ENCODE assay signal across 8 mouse cellular contexts in genomic region chr9:121997010-121997409, GRCm38 (mm10). TPM values are rescaled to one million over a fixed set of nuclear protein-coding genes. Genes with fewer than 3 reads are reported as not detected.
A peak's percentile ranks its signal among the peaks of the same experiment; 100 is the strongest.
DNase-seq lines count a peak whose midpoint lies in the region; ATAC-seq and TF ChIP-seq lines count a peak whose summit lies in the region.

Gene Pomgnt2 (minus strand): TSS chr9:121997110.

- H3K9me3 ChIP-seq in lung, embryonic 14.5 days (ENCODE audit: low read depth, low read length) = no peaks in the 10 kb centered on the region
- H3K9me3 ChIP-seq in forebrain, embryonic 10.5 days = peaks cover 6% of the 10 kb centered on the region; the same call in 1 of the 2 replicates
- no peaks in the 10 kb centered on the region for H3K9me3 ChIP-seq in hindbrain, postnatal 0 days (ENCODE audit: low read length)
- no peaks in the 10 kb centered on the region for H3K9me3 ChIP-seq in midbrain, embryonic 12.5 days

- no peak for DNase-seq in lung, embryonic 14.5 days
- DNase-seq in lung, postnatal 25 days (ENCODE audit: low spot score) = no peak
- no peak for DNase-seq in forebrain, embryonic 10.5 days (ENCODE audit: extremely low spot score, low spot score)
- DNase-seq in hindbrain, postnatal 0 days (ENCODE audit: low spot score) = no peak
- no peak for DNase-seq in natural killer cell, adult 2 months (ENCODE audit: low spot score in 2 of 2)
- DNase-seq in spleen, adult 18-20 months = no peak

- TF ChIP-seq CTCF in lung, embryonic 14.5 days (IDR thresholded peaks at IDR 0.05; ENCODE audit: low read depth) = no peak
- TF ChIP-seq CTCF in hindbrain, postnatal 0 days (IDR thresholded peaks at IDR 0.05; ENCODE audit: low read depth) = no peak

- no peaks in the 10 kb centered on the region for H3K27me3 ChIP-seq in lung, embryonic 14.5 days (ENCODE audit: insufficient read depth, low read length)
- H3K27me3 ChIP-seq in forebrain, embryonic 10.5 days (ENCODE audit: poor library complexity, severe bottlenecking) = no peaks in the 10 kb centered on the region
- no peaks in the 10 kb centered on the region for H3K27me3 ChIP-seq in hindbrain, postnatal 0 days (ENCODE audit: insufficient read depth, low read length)
- H3K27me3 ChIP-seq in midbrain, embryonic 12.5 days = 0 out of 2 replicates have a peak, but pooled peaks cover 16% of the 10 kb centered on the region

- H3K4me2 ChIP-seq in lung, embryonic 14.5 days = peak within 1 kb of the TSS; percentile 87
- H3K4me2 ChIP-seq in hindbrain, postnatal 0 days (ENCODE audit: low read depth, low read length) = peak within 1 kb of the TSS; percentile 83; the same call in 1 of the 2 replicates
- peak within 1 kb of the TSS; percentile 93; the same call in 1 of the 2 replicates for H3K4me2 ChIP-seq in midbrain, embryonic 12.5 days (replicated peaks)

- ATAC-seq in lung, embryonic 14.5 days (ENCODE audit: insufficient read depth) = no peak
- ATAC-seq in hindbrain, postnatal 0 days = no peak
- no peak for ATAC-seq in midbrain, embryonic 12.5 days (ENCODE audit: low FRiP score, low read depth)
- ATAC-seq in frontal cortex, adult (ENCODE audit: low TSS enrichment) = no peak

- H3K4me3 ChIP-seq in lung, embryonic 14.5 days (ENCODE audit: low read depth, low read length) = peak within 1 kb of the TSS; percentile 74
- peak within 1 kb of the TSS; percentile 94 for H3K4me3 ChIP-seq in forebrain, embryonic 10.5 days
- H3K4me3 ChIP-seq in hindbrain, postnatal 0 days (ENCODE audit: low read length) = peak within 1 kb of the TSS; percentile 79
- H3K4me3 ChIP-seq in midbrain, embryonic 12.5 days = peak within 1 kb of the TSS; percentile 91

- no peak within 1 kb of the TSS for H3K9ac ChIP-seq in lung, embryonic 14.5 days
- H3K9ac ChIP-seq in hindbrain, postnatal 0 days (replicated peaks; ENCODE audit: low read length) = no peak within 1 kb of the TSS; the same call in 1 of the 2 replicates
- peak within 1 kb of the TSS; percentile 88 for H3K9ac ChIP-seq in midbrain, embryonic 12.5 days (replicated peaks)

- no peaks in the 10 kb centered on the region for H3K36me3 ChIP-seq in lung, embryonic 14.5 days (ENCODE audit: insufficient read depth)
- H3K36me3 ChIP-seq in forebrain, embryonic 10.5 days (replicated peaks) = no peaks in the 10 kb centered on the region; the same call in 1 of the 2 replicates
- H3K36me3 ChIP-seq in hindbrain, postnatal 0 days (ENCODE audit: insufficient read depth, low read length) = no peaks in the 10 kb centered on the region
- no peaks in the 10 kb centered on the region for H3K36me3 ChIP-seq in midbrain, embryonic 12.5 days

- H3K27ac ChIP-seq in lung, embryonic 14.5 days (ENCODE audit: low read depth) = no peak within 1 kb of the TSS
- H3K27ac ChIP-seq in forebrain, embryonic 10.5 days = peak within 1 kb of the TSS; percentile 86
- H3K27ac ChIP-seq in hindbrain, postnatal 0 days = no peak within 1 kb of the TSS
- no peak within 1 kb of the TSS for H3K27ac ChIP-seq in midbrain, embryonic 12.5 days (replicated peaks)

- H3K4me1 ChIP-seq in lung, embryonic 14.5 days (ENCODE audit: insufficient read depth) = no peaks in the 10 kb centered on the region
- peaks cover 19% of the 10 kb centered on the region for H3K4me1 ChIP-seq in forebrain, embryonic 10.5 days
- H3K4me1 ChIP-seq in hindbrain, postnatal 0 days (ENCODE audit: insufficient read depth, low read length) = peaks cover 13% of the 10 kb centered on the region; the same call in 1 of the 2 replicates
- H3K4me1 ChIP-seq in midbrain, embryonic 12.5 days = peaks cover 12% of the 10 kb centered on the region

RNA-seq across cellular contexts. Expression of gene Pomgnt2, which starts in this region (rescaled TPM):
- polyA plus RNA-seq in lung, embryonic 14.5 days (2014; fragmentation: Nextera tagmentation; extraction: Ambion mirVana) = 9.9 and 10.5 TPM in 2 replicates
- polyA plus RNA-seq in forebrain, embryonic 10.5 days (2016; fragmentation: Nextera tagmentation; extraction: Ambion mirVana) = 12.5 and 13.6 TPM in 2 replicates
- 106 and 264 TPM in 2 replicates for total RNA-seq in hindbrain, postnatal 0 days (2014; rRNA removed)
- 33.0 and 33.2 TPM in 2 replicates for polyA plus RNA-seq in hindbrain, postnatal 0 days (2015; fragmentation: Nextera tagmentation; extraction: Ambion mirVana)
- 15.3 and 15.4 TPM in 2 replicates for polyA plus RNA-seq in midbrain, embryonic 12.5 days (2016; fragmentation: Nextera tagmentation; extraction: Ambion mirVana)
